Mouse (Mus musculus): ENCODE data around the gene Ly6g6c. TPM values are rescaled to one million over a fixed set of nuclear protein-coding genes. Genes with fewer than 3 reads are reported as not detected.

Ly6g6c gene
- total RNA-seq, 2 experiments from 2014 or later, result 0.56 TPM; not detected in 1

GRCm38 (mm10) chr17:35083929-35084497 lies 18.8 kb downstream of the Ly6g6c start:
- DNase-seq, result no peak

- no peak for DNase-seq
Observed at GRCm38 (mm10) chr17:35085208-35085865, 20.1 kb downstream of the Ly6g6c start, which contains the start of gene Ly6g6f. Gene Ly6g6f (minus strand): TSS chr17:35085610.

- no peak for DNase-seq
Observed at GRCm38 (mm10) chr17:35088151-35088550, 23.0 kb downstream of the Ly6g6c start.

- DNase-seq, result peak; percentile 95 to 96
Observed at GRCm38 (mm10) chr17:35088825-35089644, 23.8 kb downstream of the Ly6g6c start, which contains the start of gene Abhd16a. Gene Abhd16a (plus strand): TSS chr17:35089263.

- DNase-seq, result peak in 1 of 2 experiments; percentile 26
Observed at GRCm38 (mm10) chr17:35090166-35090932, 25.2 kb downstream of the Ly6g6c start.

GRCm38 (mm10) chr17:35092403-35093198 lies 27.4 kb downstream of the Ly6g6c start:
- DNase-seq, result no peak

- DNase-seq, result no peak
Observed at GRCm38 (mm10) chr17:35094475-35095365, 29.5 kb downstream of the Ly6g6c start.

- DNase-seq, result no peak
Observed at GRCm38 (mm10) chr17:35096597-35096996, 31.4 kb downstream of the Ly6g6c start.

GRCm38 (mm10) chr17:35097164-35097655 lies 32.0 kb downstream of the Ly6g6c start:
- peak in 1 of 2 experiments; percentile 31 for DNase-seq

- no peak for DNase-seq
Observed at GRCm38 (mm10) chr17:35100196-35100765, 35.1 kb downstream of the Ly6g6c start.

- DNase-seq, result peak; percentile 33 to 47
Observed at GRCm38 (mm10) chr17:35101161-35101560, 36.0 kb downstream of the Ly6g6c start.

GRCm38 (mm10) chr17:35102299-35102698 lies 37.1 kb downstream of the Ly6g6c start:
- DNase-seq, result no peak

GRCm38 (mm10) chr17:35103221-35103690 lies 38.1 kb downstream of the Ly6g6c start:
- DNase-seq, result no peak

- no peak for DNase-seq
Observed at GRCm38 (mm10) chr17:35104079-35104478, 38.9 kb downstream of the Ly6g6c start.

GRCm38 (mm10) chr17:35104754-35105153 lies 39.6 kb downstream of the Ly6g6c start:
- DNase-seq, result no peak

- peak; percentile 27 to 48 for DNase-seq
Observed at GRCm38 (mm10) chr17:35105740-35106389, 40.7 kb downstream of the Ly6g6c start.

GRCm38 (mm10) chr17:35106522-35106921 lies 41.3 kb downstream of the Ly6g6c start:
- no peak for DNase-seq

- no peak for DNase-seq
Observed at GRCm38 (mm10) chr17:35108097-35108496, 42.9 kb downstream of the Ly6g6c start, which contains the start of gene Ly6g5c. Gene Ly6g5c (plus strand): TSS chr17:35108279.

GRCm38 (mm10) chr17:35111774-35112173 lies 46.6 kb downstream of the Ly6g6c start:
- DNase-seq, result no peak
